Mouse (Mus musculus): ENCODE measurements around the gene Selenbp1. TPM values are rescaled to one million over a fixed set of nuclear protein-coding genes. Genes with fewer than 3 reads are reported as not detected.

Selenbp1 gene
- polyA plus RNA-seq, 1 experiment from 2014 or later = 5.1 TPM

- ATAC-seq (replicated peaks; ENCODE audit: low FRiP score) = peak; percentile 50
Observed at GRCm38 (mm10) chr3:94974026-94974527, 41.2 kb downstream of the Selenbp1 start.

GRCm38 (mm10) chr3:94974528-94975422 is 41.9 kb downstream of the Selenbp1 start, which contains the start of gene Pi4kb:
Gene Pi4kb (plus strand): TSS chr3:94974731.
- Histone ChIP-seq H3K4me1 (replicated peaks; ENCODE audit: control insufficient read depth, insufficient read depth, low read length) (no peaks in the 10 kb centered on the region; the same call in 1 of the 2 replicates), H3K27ac (ENCODE audit: low read depth, low read length) (peak within 1 kb of the TSS; percentile 32; the same call in 1 of the 2 replicates), H3K27me3 (ENCODE audit: control insufficient read depth, insufficient read depth, low read length) (no peaks in the 10 kb centered on the region), H3K9ac (ENCODE audit: low read length) (peak within 1 kb of the TSS; percentile 92), H3K36me3 (ENCODE audit: control insufficient read depth, insufficient read depth, low read length) (no peaks in the 10 kb centered on the region; the same call in 1 of the 2 replicates), H3K4me2 (ENCODE audit: low read depth, low read length, severe bottlenecking) (peak within 1 kb of the TSS; percentile 78), H3K9me3 (ENCODE audit: control insufficient read depth, low read length) (no peaks in the 10 kb centered on the region), H3K4me3 (ENCODE audit: low read depth, low read length) (peak within 1 kb of the TSS; percentile 82)
- DNase-seq (ENCODE audit: low spot score) (peak; percentile 94), ATAC-seq (replicated peaks; ENCODE audit: low FRiP score) (peak; percentile 93)
- under 1% methylated on average over 57 of the region's 57 CpGs for WGBS

More at GRCm38 (mm10) chr3:94974026-94974527, 41.2 kb downstream of the Selenbp1 start:
- H3K36me3 ChIP-seq (ENCODE audit: control insufficient read depth, insufficient read depth, low read length) = no peaks in the 10 kb centered on the region; the same call in 1 of the 2 replicates
- DNase-seq (ENCODE audit: low spot score) = no peak
- H3K27me3 ChIP-seq (ENCODE audit: control insufficient read depth, insufficient read depth, low read length) = no peaks in the 10 kb centered on the region
- H3K4me3 ChIP-seq (ENCODE audit: low read depth, low read length) = peak overlapping the region; percentile 82
- H3K4me2 ChIP-seq (ENCODE audit: low read depth, low read length, severe bottlenecking) = peak overlapping the region; percentile 78
- no peak overlapping the region for H3K27ac ChIP-seq (ENCODE audit: low read depth, low read length)
- no peaks in the 10 kb centered on the region for H3K9me3 ChIP-seq (ENCODE audit: control insufficient read depth, low read length)
- no peaks in the 10 kb centered on the region; the same call in 1 of the 2 replicates for H3K4me1 ChIP-seq (replicated peaks; ENCODE audit: control insufficient read depth, insufficient read depth, low read length)
- peak overlapping the region; percentile 47 for H3K9ac ChIP-seq (ENCODE audit: low read length)
- 23% methylated on average over 9 of the region's 9 CpGs for WGBS

- H3K27ac ChIP-seq (ENCODE audit: low read depth, low read length) = no peak overlapping the region
- H3K27me3 ChIP-seq (ENCODE audit: control insufficient read depth, insufficient read depth, low read length) = no peaks in the 10 kb centered on the region
- no peaks in the 10 kb centered on the region for H3K9me3 ChIP-seq (ENCODE audit: control insufficient read depth, low read length)
- no peak overlapping the region for H3K9ac ChIP-seq (ENCODE audit: low read length)
- no peaks in the 10 kb centered on the region; the same call in 1 of the 2 replicates for H3K36me3 ChIP-seq (ENCODE audit: control insufficient read depth, insufficient read depth, low read length)
- H3K4me3 ChIP-seq (ENCODE audit: low read depth, low read length) = no peak overlapping the region
- ATAC-seq (replicated peaks; ENCODE audit: low FRiP score) (no peak), DNase-seq (ENCODE audit: low spot score) (no peak)
- H3K4me1 ChIP-seq (replicated peaks; ENCODE audit: control insufficient read depth, insufficient read depth, low read length) = no peaks in the 10 kb centered on the region
- no peak overlapping the region for H3K4me2 ChIP-seq (ENCODE audit: low read depth, low read length, severe bottlenecking)
- 92% methylated on average over 11 of the region's 11 CpGs for WGBS
Observed at GRCm38 (mm10) chr3:94984312-94984711, 51.5 kb downstream of the Selenbp1 start.

GRCm38 (mm10) chr3:94985513-94985912 is 52.7 kb downstream of the Selenbp1 start:
- WGBS = 89% methylated on average over 2 of the region's 2 CpGs
- H3K27me3 ChIP-seq (ENCODE audit: control insufficient read depth, insufficient read depth, low read length) = no peaks in the 10 kb centered on the region
- H3K27ac ChIP-seq (ENCODE audit: low read depth, low read length) = no peak overlapping the region
- no peaks in the 10 kb centered on the region for H3K4me1 ChIP-seq (replicated peaks; ENCODE audit: control insufficient read depth, insufficient read depth, low read length)
- no peaks in the 10 kb centered on the region; the same call in 1 of the 2 replicates for H3K36me3 ChIP-seq (ENCODE audit: control insufficient read depth, insufficient read depth, low read length)
- H3K9me3 ChIP-seq (ENCODE audit: control insufficient read depth, low read length) = no peaks in the 10 kb centered on the region
- H3K4me2 ChIP-seq (ENCODE audit: low read depth, low read length, severe bottlenecking) = no peak overlapping the region
- H3K9ac ChIP-seq (ENCODE audit: low read length) = no peak overlapping the region
- no peak overlapping the region for H3K4me3 ChIP-seq (ENCODE audit: low read depth, low read length)
- DNase-seq (ENCODE audit: low spot score) = no peak
- ATAC-seq (replicated peaks; ENCODE audit: low FRiP score) = no peak

- H3K9me3 ChIP-seq (ENCODE audit: control insufficient read depth, low read length) = no peaks in the 10 kb centered on the region
- H3K4me3 ChIP-seq (ENCODE audit: low read depth, low read length) = no peak overlapping the region
- no peak overlapping the region for H3K27ac ChIP-seq (ENCODE audit: low read depth, low read length)
- H3K36me3 ChIP-seq (ENCODE audit: control insufficient read depth, insufficient read depth, low read length) = no peaks in the 10 kb centered on the region; the same call in 1 of the 2 replicates
- H3K4me2 ChIP-seq (ENCODE audit: low read depth, low read length, severe bottlenecking) = no peak overlapping the region
- no peak for DNase-seq (ENCODE audit: low spot score)
- H3K27me3 ChIP-seq (ENCODE audit: control insufficient read depth, insufficient read depth, low read length) = no peaks in the 10 kb centered on the region
- no peak overlapping the region for H3K9ac ChIP-seq (ENCODE audit: low read length)
- no peak for ATAC-seq (replicated peaks; ENCODE audit: low FRiP score)
- no peaks in the 10 kb centered on the region for H3K4me1 ChIP-seq (replicated peaks; ENCODE audit: control insufficient read depth, insufficient read depth, low read length)
Observed at GRCm38 (mm10) chr3:94987578-94987977, 54.7 kb downstream of the Selenbp1 start.

GRCm38 (mm10) chr3:94989159-94989761 is 56.4 kb downstream of the Selenbp1 start:
- Histone ChIP-seq H3K9me3 (ENCODE audit: control insufficient read depth, low read length) (no peaks in the 10 kb centered on the region), H3K4me1 (replicated peaks; ENCODE audit: control insufficient read depth, insufficient read depth, low read length) (no peaks in the 10 kb centered on the region), H3K9ac (ENCODE audit: low read length) (no peak overlapping the region), H3K27me3 (ENCODE audit: control insufficient read depth, insufficient read depth, low read length) (no peaks in the 10 kb centered on the region), H3K4me2 (ENCODE audit: low read depth, low read length, severe bottlenecking) (no peak overlapping the region), H3K27ac (ENCODE audit: low read depth, low read length) (no peak overlapping the region), H3K4me3 (ENCODE audit: low read depth, low read length) (no peak overlapping the region), H3K36me3 (ENCODE audit: control insufficient read depth, insufficient read depth, low read length) (no peaks in the 10 kb centered on the region; the same call in 1 of the 2 replicates)
- DNase-seq (ENCODE audit: low spot score) (no peak), ATAC-seq (replicated peaks; ENCODE audit: low FRiP score) (no peak)
- WGBS = 53% methylated on average over 9 of the region's 9 CpGs

Other genes starting within 250 kb of the Selenbp1 start
- gene Selenbp2, start 239.5 kb upstream of the Selenbp1 start, polyA plus RNA-seq (2014; fragmentation: Nextera tagmentation; extraction: Ambion mirVana) = not detected in 2 replicates
- gene Cgn, start 146.6 kb upstream of the Selenbp1 start, polyA plus RNA-seq (2014; fragmentation: Nextera tagmentation; extraction: Ambion mirVana) = 5.6 and 5.7 TPM in 2 replicates
- 26.1 and 30.2 TPM in 2 replicates for gene Pogz, start 95.5 kb upstream of the Selenbp1 start, polyA plus RNA-seq (2014; fragmentation: Nextera tagmentation; extraction: Ambion mirVana)
- gene Psmb4, start 46.1 kb upstream of the Selenbp1 start, polyA plus RNA-seq (2014; fragmentation: Nextera tagmentation; extraction: Ambion mirVana) = 319 and 365 TPM in 2 replicates
- 8.1 and 10.1 TPM in 2 replicates for gene Rfx5, start 21.0 kb downstream of the Selenbp1 start, polyA plus RNA-seq (2014; fragmentation: Nextera tagmentation; extraction: Ambion mirVana)
- 23.1 and 23.9 TPM in 2 replicates for gene Pi4kb, start 41.7 kb downstream of the Selenbp1 start, polyA plus RNA-seq (2014; fragmentation: Nextera tagmentation; extraction: Ambion mirVana)
- gene Zfp687, start 82.4 kb downstream of the Selenbp1 start, polyA plus RNA-seq (2014; fragmentation: Nextera tagmentation; extraction: Ambion mirVana) = 43.1 and 44.2 TPM in 2 replicates
- gene Psmd4, start 109.6 kb downstream of the Selenbp1 start, polyA plus RNA-seq (2014; fragmentation: Nextera tagmentation; extraction: Ambion mirVana) = 312 and 325 TPM in 2 replicates
- 13.4 and 13.7 TPM in 2 replicates for gene Pip5k1a, start 173.9 kb downstream of the Selenbp1 start, polyA plus RNA-seq (2014; fragmentation: Nextera tagmentation; extraction: Ambion mirVana)
- 249 and 274 TPM in 2 replicates for gene Vps72, start 178.0 kb downstream of the Selenbp1 start, polyA plus RNA-seq (2014; fragmentation: Nextera tagmentation; extraction: Ambion mirVana)
- 0.37 and 0.75 TPM in 2 replicates for gene Tmod4, start 191.4 kb downstream of the Selenbp1 start, polyA plus RNA-seq (2014; fragmentation: Nextera tagmentation; extraction: Ambion mirVana)
- 77.4 and 88.0 TPM in 2 replicates for gene Scnm1, start 201.0 kb downstream of the Selenbp1 start, polyA plus RNA-seq (2014; fragmentation: Nextera tagmentation; extraction: Ambion mirVana)
- 11.7 and 12.4 TPM in 2 replicates for gene Lysmd1, start 201.0 kb downstream of the Selenbp1 start, polyA plus RNA-seq (2014; fragmentation: Nextera tagmentation; extraction: Ambion mirVana)
- 1.3 and 1.9 TPM in 2 replicates for gene Tnfaip8l2, start 209.3 kb downstream of the Selenbp1 start, polyA plus RNA-seq (2014; fragmentation: Nextera tagmentation; extraction: Ambion mirVana)
- gene Sema6c, start 227.4 kb downstream of the Selenbp1 start, polyA plus RNA-seq (2014; fragmentation: Nextera tagmentation; extraction: Ambion mirVana) = 17.6 and 19.9 TPM in 2 replicates

All from forebrain, embryonic 11.5 days (tissue).